8 mouse cellular contexts compared by ENCODE assay signal in genomic region chr6:125145001-125145400, GRCm38 (mm10). TPM values are rescaled to one million over a fixed set of nuclear protein-coding genes. Genes with fewer than 3 reads are reported as not detected.
DNase-seq lines count a peak whose midpoint lies in the region; ATAC-seq and TF ChIP-seq lines count a peak whose summit lies in the region.

Gene Iffo1 (plus strand): TSS chr6:125145241.

- 0% methylated on average over 16 of the region's 16 CpGs for WGBS in heart, embryonic 11.5 days (ENCODE audit: insufficient replicate concordance)
- WGBS in kidney, embryonic 16.5 days = 0% methylated on average over 16 of the region's 16 CpGs
- under 1% methylated on average over 16 of the region's 16 CpGs for WGBS in liver, adult 2 months

- TF ChIP-seq CTCF in liver, adult 2 months (IDR thresholded peaks at IDR 0.05; ENCODE audit: low read depth, low read length) = peak; percentile 61

- peaks cover 55% of the 10 kb centered on the region for H3K4me1 ChIP-seq in erythroblast, embryonic 14.5 days (ENCODE audit: control insufficient read depth)
- peaks cover 40% of the 10 kb centered on the region for H3K4me1 ChIP-seq in heart, embryonic 11.5 days (ENCODE audit: control insufficient read depth, insufficient read depth, low read length)
- H3K4me1 ChIP-seq in kidney, embryonic 16.5 days (ENCODE audit: insufficient read depth, low read length) = peaks cover 56% of the 10 kb centered on the region
- H3K4me1 ChIP-seq in liver, adult 2 months (ENCODE audit: control insufficient read depth, insufficient read depth, low read length) = peaks cover 14% of the 10 kb centered on the region

- peak; percentile 84 for DNase-seq in brain, embryonic 18.5 days (ENCODE audit: low read depth, low spot score)
- peak; percentile 88 for DNase-seq in liver, adult 2 months (ENCODE audit: extremely low read depth, low read depth, low spot score)
- DNase-seq in spleen, postnatal 4 days (ENCODE audit: low spot score in 2 of 2) = peak; percentile 83 to 88

- peak; percentile 63 for TF ChIP-seq POLR2A in liver, adult 2 months (IDR thresholded peaks at IDR 0.05; ENCODE audit: extremely low read depth, insufficient read depth, low read length)
- peak; percentile 80 for TF ChIP-seq POLR2A in myocyte (IDR thresholded peaks at IDR 0.05; ENCODE audit: insufficient read length, low read depth)

- no peaks in the 10 kb centered on the region for H3K9me3 ChIP-seq in erythroblast, embryonic 14.5 days (ENCODE audit: control insufficient read depth, low read length)
- no peaks in the 10 kb centered on the region for H3K9me3 ChIP-seq in heart, embryonic 11.5 days (replicated peaks; ENCODE audit: control insufficient read depth, low read length)
- no peaks in the 10 kb centered on the region for H3K9me3 ChIP-seq in kidney, embryonic 16.5 days (ENCODE audit: low read length)

- ATAC-seq in CD4-positive, CD25-positive, alpha-beta regulatory T cell, adult 4 months = peak; percentile 100
- ATAC-seq in heart, embryonic 11.5 days (replicated peaks; ENCODE audit: insufficient number of reproducible peaks, low FRiP score, low TSS enrichment) = peak; percentile 87
- ATAC-seq in kidney, embryonic 16.5 days (ENCODE audit: low FRiP score, low TSS enrichment) = peak; percentile 89

- H3K36me3 ChIP-seq in erythroblast, embryonic 14.5 days (ENCODE audit: control insufficient read depth) = peaks cover 73% of the 10 kb centered on the region
- H3K36me3 ChIP-seq in heart, embryonic 11.5 days (ENCODE audit: control insufficient read depth, insufficient read depth, low read length) = peaks cover 21% of the 10 kb centered on the region
- H3K36me3 ChIP-seq in kidney, embryonic 16.5 days (ENCODE audit: insufficient read depth, low read length) = peaks cover 35% of the 10 kb centered on the region
- H3K36me3 ChIP-seq in liver, adult 2 months (ENCODE audit: control insufficient read depth, insufficient read depth, low read length) = peaks cover 9% of the 10 kb centered on the region; the same call in 1 of the 2 replicates
- H3K36me3 ChIP-seq in myocyte (ENCODE audit: control insufficient read depth, insufficient read depth) = peaks cover 12% of the 10 kb centered on the region

- H3K4me2 ChIP-seq in heart, embryonic 11.5 days = peak within 1 kb of the TSS; percentile 94
- H3K4me2 ChIP-seq in kidney, embryonic 16.5 days (replicated peaks; ENCODE audit: low read depth, low read length) = peak within 1 kb of the TSS; percentile 79
- peak within 1 kb of the TSS; percentile 70 for H3K4me2 ChIP-seq in myocyte (ENCODE audit: low read depth)

- H3K9ac ChIP-seq in heart, embryonic 11.5 days (ENCODE audit: low read depth, low read length) = peak within 1 kb of the TSS; percentile 86
- peak within 1 kb of the TSS; percentile 77 for H3K9ac ChIP-seq in kidney, embryonic 16.5 days (replicated peaks; ENCODE audit: low read length)
- H3K9ac ChIP-seq in liver, adult 2 months (ENCODE audit: low read depth, low read length) = peak within 1 kb of the TSS; percentile 71

- H3K27me3 ChIP-seq in erythroblast, embryonic 14.5 days (ENCODE audit: control insufficient read depth) = no peaks in the 10 kb centered on the region
- H3K27me3 ChIP-seq in heart, embryonic 11.5 days (ENCODE audit: control insufficient read depth, insufficient read depth, low read length) = no peaks in the 10 kb centered on the region
- H3K27me3 ChIP-seq in kidney, embryonic 16.5 days (ENCODE audit: insufficient read depth, low read length) = no peaks in the 10 kb centered on the region
- H3K27me3 ChIP-seq in liver, adult 2 months (ENCODE audit: control insufficient read depth, insufficient read depth, low read length) = no peaks in the 10 kb centered on the region
- H3K27me3 ChIP-seq in myocyte (ENCODE audit: control insufficient read depth, insufficient read depth, insufficient read length) = no peaks in the 10 kb centered on the region

- H3ac ChIP-seq in myocyte (ENCODE audit: control insufficient read depth, insufficient read length) = peak within 1 kb of the TSS; percentile 60

- H3K79me2 ChIP-seq in liver, adult 2 months (ENCODE audit: control insufficient read depth, insufficient read depth, low read length) = peaks cover 12% of the 10 kb centered on the region; the same call in 1 of the 2 replicates
- H3K79me2 ChIP-seq in myocyte (ENCODE audit: control insufficient read depth, insufficient read depth) = peaks cover 19% of the 10 kb centered on the region

- H3K27ac ChIP-seq in heart, embryonic 11.5 days (ENCODE audit: low read depth, low read length) = peak within 1 kb of the TSS; percentile 86
- peak within 1 kb of the TSS; percentile 83 for H3K27ac ChIP-seq in kidney, embryonic 16.5 days (ENCODE audit: low read length)
- peak within 1 kb of the TSS; percentile 50 for H3K27ac ChIP-seq in liver, adult 2 months (replicated peaks; ENCODE audit: insufficient read depth, low read depth, low read length)

- H3K4me3 ChIP-seq in erythroblast, embryonic 14.5 days (replicated peaks) = peak within 1 kb of the TSS; percentile 93
- H3K4me3 ChIP-seq in heart, embryonic 11.5 days (ENCODE audit: low read depth, low read length) = peak within 1 kb of the TSS; percentile 82
- H3K4me3 ChIP-seq in kidney, embryonic 16.5 days (ENCODE audit: low read length) = peak within 1 kb of the TSS; percentile 68
- peak within 1 kb of the TSS; percentile 75 for H3K4me3 ChIP-seq in liver, adult 2 months (ENCODE audit: insufficient read depth, low read depth, low read length)
- H3K4me3 ChIP-seq in myocyte = peak within 1 kb of the TSS; percentile 98

TF ChIP-seq in myocyte, 11 proteins besides CTCF, POLR2A, EP300 and RAD21:
- no peak for TF ChIP-seq TCF12 (IDR thresholded peaks at IDR 0.05; ENCODE audit: insufficient read depth, poor library complexity, severe bottlenecking)
- peak; percentile 66 for TF ChIP-seq POLR2AphosphoS2 (IDR thresholded peaks at IDR 0.05; ENCODE audit: insufficient read length, low read depth)
- no peak for TF ChIP-seq MAX (IDR thresholded peaks at IDR 0.05; ENCODE audit: low read depth)
- no peak for TF ChIP-seq TCF3 (IDR thresholded peaks at IDR 0.05; ENCODE audit: insufficient read length, low read depth)
- TF ChIP-seq E2F4 (IDR thresholded peaks at IDR 0.05; ENCODE audit: insufficient read depth) = no peak
- TF ChIP-seq USF1 (IDR thresholded peaks at IDR 0.05; ENCODE audit: low read depth) = no peak
- no peak for TF ChIP-seq MYOG (IDR thresholded peaks at IDR 0.05; ENCODE audit: control insufficient read depth in 1 of 3, insufficient read depth in 1 of 3, insufficient read length in 2 of 3, low read depth in 2 of 3)
- TF ChIP-seq CEBPB (IDR thresholded peaks at IDR 0.05; ENCODE audit: insufficient read depth, poor library complexity, severe bottlenecking) = no peak
- TF ChIP-seq MYOD1 (IDR thresholded peaks at IDR 0.05; ENCODE audit: control insufficient read depth in 1 of 3, insufficient read length in 2 of 3, low read depth in 2 of 3) = no peak
- peak; percentile 24 for TF ChIP-seq SRF (IDR thresholded peaks at IDR 0.05; ENCODE audit: control insufficient read depth, insufficient read length, low read depth)

RNA-seq across cellular contexts. Expression of gene Iffo1, which starts in this region (rescaled TPM):
- 10 to 100 TPM in 1 of 2 experiments, 1 to 10 TPM in 1; 9.5 to 10.6 TPM for polyA plus RNA-seq in CD4-positive, CD25-positive, alpha-beta regulatory T cell, adult 4 months (2017; shearing (Covaris generic))
- polyA plus RNA-seq in erythroblast, embryonic 14.5 days (2012) = 1.3 and 1.5 TPM in 2 replicates
- polyA plus RNA-seq in heart, embryonic 11.5 days (2014; fragmentation: Nextera tagmentation; extraction: Ambion mirVana) = 6.7 and 11.0 TPM in 2 replicates
- polyA plus RNA-seq in kidney, embryonic 16.5 days (2015; fragmentation: Nextera tagmentation; extraction: Ambion mirVana) = 7.9 and 8.7 TPM in 2 replicates
- 2.5 and 2.6 TPM in 2 replicates for total RNA-seq in liver, adult 2 months (2014; rRNA removed)
- 7.5 and 9.9 TPM in 2 replicates for polyA plus RNA-seq in liver, adult 2 months (2012; rRNA removed)
- polyA plus RNA-seq in myocyte (2012; fragmentation: generic; extraction: Trizol) = 244 TPM

Comparison
In these comparisons a context has a peak if more than half of its experiments do, and no peak if none do; other contexts are left out.
1. Peak in every context shown above with its lines: DNase-seq, ATAC-seq, H3K4me3 ChIP-seq and H3K27ac ChIP-seq.
2. RNA of gene Iffo1 (polyA plus RNA-seq): 244 TPM in myocyte (single experiment); 9.5 to 10.6 TPM in CD4-positive, CD25-positive, alpha-beta regulatory T cell, adult 4 months, 7.5 to 9.9 TPM in liver, adult 2 months, 7.9 to 8.7 TPM in kidney, embryonic 16.5 days, 6.7 to 11.0 TPM in heart, embryonic 11.5 days and 1.3 to 1.5 TPM in erythroblast, embryonic 14.5 days; every median in the first group is over 10 times any median in the second.